Mouse (Mus musculus) liver, adult 10 weeks (tissue): ENCODE results near the gene Rccd1. TPM values are rescaled to one million over a fixed set of nuclear protein-coding genes. Genes with fewer than 3 reads are reported as not detected.

Experiments used
- polyA plus RNA-seq: library from polyadenylated mRNA; stranded (reverse); fragments of 350-450 nt; fragmentation: Illumina TruSeq; extraction: RNeasy Lipid Tissue Mini Kit (QIAGEN cat#74804); gene quantifications from one replicate; pipeline ENCODE4 v1.2.3, GENCODE M21; 2014; ENCODE audit warnings: low read depth, low replicate concordance

Gene Rccd1
- 3.3 TPM for polyA plus RNA-seq

DNA sequence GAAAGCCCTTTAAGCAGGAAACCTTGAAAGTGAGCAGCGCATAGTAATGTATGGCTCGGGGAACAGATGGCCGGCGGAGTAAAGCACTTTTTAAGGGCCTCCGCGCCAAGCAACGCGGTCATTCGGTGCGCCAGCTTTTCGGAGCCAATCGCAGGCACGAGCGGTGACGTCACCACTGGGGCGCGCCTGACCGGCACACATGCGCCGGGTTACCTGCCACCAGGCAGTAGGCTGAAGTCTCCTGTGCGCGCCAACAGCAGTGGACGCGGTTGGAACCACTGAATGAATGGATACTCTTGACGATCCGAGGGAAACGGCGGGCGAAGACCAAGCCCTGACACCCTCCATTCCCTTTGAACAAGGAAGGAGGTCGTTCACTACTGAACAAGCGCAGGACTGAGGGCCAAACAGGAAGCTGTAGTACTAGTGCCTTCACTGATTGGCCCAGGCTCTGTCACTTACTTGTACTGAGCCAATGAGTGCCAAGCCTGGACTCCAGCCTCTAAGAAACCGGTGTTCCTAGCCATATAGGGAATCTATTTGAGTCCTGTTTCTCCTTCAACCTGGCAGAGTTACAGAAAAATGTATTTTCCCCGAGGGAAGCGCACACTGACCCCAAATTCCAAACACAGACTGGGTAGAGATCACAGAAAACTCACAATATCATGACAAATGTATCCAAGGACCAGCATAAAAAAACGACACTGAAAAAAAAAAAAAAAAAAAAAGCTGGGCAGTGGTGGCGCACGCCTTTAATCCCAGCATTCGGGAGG, at the start of gene Rccd1:
Gene Rccd1, minus strand, starts transcription at position 412 of the 773 bp plus-strand sequence.

DNA sequence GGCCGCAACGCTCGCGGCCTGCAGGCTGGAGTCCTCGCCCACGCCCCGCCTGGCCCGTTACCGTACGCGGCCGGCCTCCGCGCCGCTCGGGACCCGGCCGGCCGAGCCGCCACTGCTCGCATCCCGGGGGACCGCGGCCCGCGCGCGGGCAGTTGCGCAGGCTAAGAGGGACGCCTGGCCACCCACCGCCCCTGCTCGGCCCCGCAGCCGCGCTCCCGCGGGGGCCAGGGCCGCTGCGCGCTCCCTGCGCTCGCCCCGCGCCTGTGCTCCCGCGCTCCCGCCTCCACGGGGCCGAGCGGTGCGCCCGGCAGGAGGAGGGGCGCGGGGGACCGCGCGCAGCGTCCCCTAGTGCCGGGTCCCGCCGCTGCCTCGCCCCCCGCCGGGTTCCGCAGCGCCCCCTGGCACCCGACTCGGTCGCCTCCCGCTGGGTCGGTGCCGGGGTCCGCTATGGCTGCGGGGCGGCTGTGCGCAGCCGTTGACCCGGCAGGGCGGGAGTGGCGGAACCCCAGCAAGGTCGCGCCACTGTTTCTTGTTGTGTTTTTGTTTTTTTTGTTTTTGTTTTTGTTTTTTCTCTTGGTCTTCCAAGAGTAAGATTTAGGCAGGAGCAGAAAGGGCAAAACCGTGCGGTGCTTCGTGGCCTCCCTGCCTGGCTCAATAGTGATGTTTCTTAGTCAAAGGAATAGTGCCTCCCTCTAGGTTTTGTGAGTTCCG, 46.9 kb upstream of the Rccd1 start, which contains the start of gene Man2a2:
Gene Man2a2, minus strand, starts transcription at position 335 of the 711 bp plus-strand sequence.

DNA sequence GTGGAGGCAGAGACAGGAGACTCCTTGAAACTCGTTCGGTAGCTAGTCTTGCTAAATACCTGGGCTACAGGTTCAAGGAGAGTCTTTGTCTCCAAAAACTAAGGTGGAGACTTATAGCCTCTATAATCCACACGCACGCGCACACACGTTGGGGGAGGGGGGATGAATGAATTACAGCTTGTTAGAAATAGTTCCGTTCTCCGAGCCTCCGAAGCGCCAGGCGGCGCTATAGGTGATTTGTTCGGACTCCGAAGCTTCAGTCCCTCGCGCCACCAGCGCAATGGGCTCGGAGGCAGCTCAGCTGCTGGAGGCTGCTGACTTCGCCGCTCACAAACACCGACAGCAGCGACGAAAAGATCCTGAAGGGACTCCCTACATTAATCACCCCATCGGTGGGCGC, 18.6 kb upstream of the Rccd1 start, which contains the start of gene Hddc3:
Gene Hddc3, plus strand, starts transcription at position 247 of the 400 bp plus-strand sequence.

DNA sequence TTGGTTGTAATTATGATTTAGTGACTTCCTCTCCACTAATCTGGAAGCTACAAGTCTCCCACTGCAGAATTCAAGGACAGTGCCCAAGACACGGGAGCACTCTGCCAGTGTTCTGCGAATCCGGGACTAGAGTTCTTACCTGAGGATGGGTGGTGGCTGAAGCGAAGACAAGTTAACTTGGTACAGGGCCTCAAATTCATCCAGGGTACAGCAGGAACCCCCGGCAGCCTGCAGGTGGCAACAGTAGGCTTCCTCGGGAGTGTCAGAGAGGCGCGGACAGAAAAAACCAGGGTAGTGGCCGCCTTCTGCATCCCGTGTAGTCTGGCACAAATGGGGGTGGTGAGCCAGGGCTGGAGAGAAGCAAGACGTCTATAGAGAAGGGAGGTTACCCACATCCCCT, 16.5 kb upstream of the Rccd1 start, which contains the start of gene Unc45a:
Gene Unc45a, minus strand, starts transcription at position 213 of the 400 bp plus-strand sequence.

DNA sequence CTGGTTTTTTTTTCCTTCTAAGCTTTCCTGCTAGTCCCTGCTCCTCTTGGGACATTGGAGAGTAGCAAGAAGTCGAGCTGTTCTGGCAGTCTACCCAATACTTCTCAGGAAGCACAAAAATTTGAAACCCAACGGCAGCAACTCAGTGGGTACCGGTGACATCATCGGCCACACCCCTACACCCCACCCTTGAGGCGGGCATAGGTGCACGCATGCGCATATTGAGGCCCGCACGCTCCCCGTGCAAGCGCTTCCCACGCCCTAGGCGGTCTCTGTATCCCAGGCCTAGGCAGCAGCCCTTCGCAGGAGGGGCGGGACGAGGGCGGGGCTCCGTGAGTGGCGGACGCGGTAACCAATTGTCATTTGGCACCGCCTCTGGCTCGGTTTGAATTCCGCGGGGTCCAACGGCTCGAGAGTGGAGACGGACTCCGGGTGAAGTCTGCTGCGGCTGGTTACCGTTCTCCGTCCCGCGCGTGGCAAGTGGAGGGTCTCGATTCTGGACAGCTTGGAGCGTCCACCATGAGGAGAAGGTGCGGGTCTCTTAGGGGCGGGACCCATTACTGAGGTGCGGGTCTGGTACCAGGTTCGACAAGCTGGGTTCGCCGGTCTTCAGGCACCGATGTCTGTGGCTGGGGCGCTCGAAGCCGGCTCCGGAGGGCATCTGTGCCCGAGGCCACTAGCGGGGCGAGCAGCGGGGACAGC, 30.0 kb downstream of the Rccd1 start, which contains the start of gene Prc1:
Gene Prc1, plus strand, starts transcription at position 389 of the 702 bp plus-strand sequence.

DNA sequence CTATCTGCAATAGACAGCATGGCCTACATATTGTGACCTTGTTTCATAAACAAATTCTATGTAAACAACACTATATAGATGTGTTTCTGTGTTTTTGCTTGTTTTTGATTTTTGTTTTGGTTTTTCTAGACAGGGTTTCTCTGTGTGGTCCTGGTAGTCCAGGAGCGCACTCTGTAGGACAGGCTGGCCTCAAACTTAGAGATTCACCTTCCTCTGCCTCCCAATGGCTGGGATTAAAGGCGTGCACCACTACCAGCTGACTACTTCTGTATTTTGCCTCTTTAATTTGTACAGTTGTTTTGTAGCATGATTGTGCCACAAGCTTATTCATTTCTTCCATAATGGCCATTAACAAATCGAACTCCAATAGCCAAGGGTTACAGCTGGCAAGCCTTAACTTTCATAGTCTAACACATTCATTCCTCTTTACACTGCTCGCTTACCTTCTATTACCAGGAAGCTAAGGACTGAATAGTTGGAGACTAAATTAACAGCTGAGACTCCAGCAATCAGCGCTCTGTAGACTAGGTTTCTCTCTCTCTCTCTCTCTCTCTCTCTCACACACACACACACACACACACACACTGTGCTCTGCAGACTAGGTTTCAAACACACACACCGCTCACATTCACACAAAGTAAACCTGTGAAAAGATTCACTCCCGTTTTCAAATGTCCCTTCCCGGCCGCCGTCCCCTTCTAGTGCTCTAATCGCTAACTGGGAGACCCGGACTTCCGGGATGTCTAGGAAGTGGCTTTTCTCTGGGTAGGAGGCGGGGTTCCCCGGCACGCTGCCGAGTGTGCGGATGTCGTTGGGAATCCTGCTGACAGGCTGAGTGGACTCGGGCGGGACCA, 55.1 kb downstream of the Rccd1 start, which contains the start of gene Vps33b:
Gene Vps33b, plus strand, starts transcription at position 753 of the 854 bp plus-strand sequence.

DNA sequence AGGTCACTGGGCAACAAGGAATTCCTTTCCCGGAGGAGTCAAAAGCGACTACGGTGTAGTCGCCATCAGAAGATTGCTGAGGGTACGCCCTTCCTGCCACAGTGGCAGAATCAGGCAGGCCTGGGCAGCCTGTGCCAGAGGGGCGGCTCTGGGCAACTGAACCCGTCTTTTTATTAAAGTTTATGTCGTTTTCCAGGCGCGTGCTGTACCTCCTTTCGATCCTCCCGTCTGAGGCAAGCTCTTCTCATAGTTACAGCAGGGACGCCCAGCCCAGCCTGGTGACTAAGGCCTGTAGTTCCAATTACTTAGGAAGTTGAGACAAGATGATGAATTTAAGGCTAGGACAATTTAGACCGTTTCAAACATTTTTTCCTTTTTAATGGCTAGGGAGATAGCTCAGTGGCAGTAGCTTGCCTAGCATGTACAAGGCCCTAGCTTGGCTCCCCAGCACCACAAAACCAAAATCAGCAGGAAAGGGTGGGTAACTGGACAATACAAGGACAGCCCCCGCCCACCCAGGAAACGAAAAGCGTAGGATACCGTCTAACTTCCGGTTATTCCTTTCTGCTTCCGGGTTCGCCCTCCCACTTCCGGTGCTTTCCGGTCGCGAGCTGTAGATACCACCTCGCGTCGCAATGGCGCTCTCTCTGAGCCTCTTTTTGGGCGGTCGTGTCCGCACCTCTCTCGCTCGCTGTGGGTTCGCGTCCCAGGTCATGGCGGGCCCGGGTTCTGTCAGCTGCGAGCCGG, 63.5 kb downstream of the Rccd1 start, which contains the start of gene Ngrn:
Gene Ngrn, plus strand, starts transcription at position 591 of the 747 bp plus-strand sequence.

DNA sequence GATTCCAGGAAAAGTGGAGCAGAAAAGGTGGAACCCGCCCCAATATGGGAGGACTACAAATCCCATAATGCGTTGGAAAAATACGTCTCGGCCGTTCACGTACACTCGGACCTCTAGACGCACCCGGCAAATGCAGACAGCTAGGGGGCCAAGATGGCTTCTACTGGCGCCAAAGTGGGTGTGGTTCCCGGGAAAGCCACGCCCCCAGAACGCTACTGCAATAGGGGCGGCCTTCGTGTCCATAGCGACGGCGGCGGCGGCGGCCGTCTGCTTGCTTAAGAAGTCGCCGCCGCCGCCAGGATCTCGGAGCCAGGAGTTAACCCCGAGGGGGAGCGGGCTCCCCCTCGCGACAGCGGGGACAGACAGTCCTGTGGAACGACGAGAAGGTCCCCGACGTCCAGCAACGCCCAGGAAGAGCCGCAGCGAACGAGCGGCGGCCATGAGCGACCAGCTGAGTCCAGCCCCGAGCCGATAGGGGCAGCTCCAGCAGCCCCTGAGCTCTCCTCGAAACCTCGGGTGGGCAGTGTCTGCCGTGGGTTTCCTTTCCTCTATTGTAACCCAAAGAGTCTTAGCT, 78.0 kb downstream of the Rccd1 start, which contains the start of gene Ttll13:
Gene Ttll13, plus strand, starts transcription at position 229 of the 574 bp plus-strand sequence.

Other genes with a start within 250 kb of the Rccd1 start
- 20.2 TPM for gene Idh2, start 209.1 kb downstream of the Rccd1 start, polyA plus RNA-seq
- 0.42 TPM for gene Sema4b, start 137.6 kb downstream of the Rccd1 start, polyA plus RNA-seq
- gene Cib1, start 91.6 kb downstream of the Rccd1 start, polyA plus RNA-seq: 18.7 TPM
- gene Gdpgp1, start 91.6 kb downstream of the Rccd1 start, polyA plus RNA-seq: 1.2 TPM
- gene Ttll13, start 78.1 kb downstream of the Rccd1 start, polyA plus RNA-seq: 0.24 TPM
- gene Ngrn, start 63.2 kb downstream of the Rccd1 start, polyA plus RNA-seq: 8.6 TPM
- gene Vps33b, start 54.8 kb downstream of the Rccd1 start, polyA plus RNA-seq: 2.4 TPM
- gene Prc1, start 30.0 kb downstream of the Rccd1 start, polyA plus RNA-seq: 0.40 TPM
- 1.1 TPM for gene Unc45a, start 16.6 kb upstream of the Rccd1 start, polyA plus RNA-seq
- gene Hddc3, start 18.6 kb upstream of the Rccd1 start, polyA plus RNA-seq: 2.6 TPM
- gene Man2a2, start 46.9 kb upstream of the Rccd1 start, polyA plus RNA-seq: 7.8 TPM
- gene Fes, start 63.5 kb upstream of the Rccd1 start, polyA plus RNA-seq: 0.45 TPM
- gene Furin, start 81.0 kb upstream of the Rccd1 start, polyA plus RNA-seq: 4.3 TPM
- 3.0 TPM for gene Blm, start 210.7 kb upstream of the Rccd1 start, polyA plus RNA-seq